8 mouse cellular contexts compared by ENCODE assay signal in genomic region chr12:110736641-110737040, GRCm38 (mm10). TPM values are rescaled to one million over a fixed set of nuclear protein-coding genes. Genes with fewer than 3 reads are reported as not detected.
A peak's percentile ranks its signal among the peaks of the same experiment; 100 is the strongest.
DNase-seq lines count a peak whose midpoint lies in the region; ATAC-seq lines count a peak whose summit lies in the region.

No protein-coding gene starts in this region.

- H3K27ac ChIP-seq in kidney, embryonic 16.5 days (ENCODE audit: low read length): no peak overlapping the region
- no peak overlapping the region for H3K27ac ChIP-seq in hindbrain, embryonic 12.5 days
- no peak overlapping the region for H3K27ac ChIP-seq in midbrain, embryonic 15.5 days

- H3K9ac ChIP-seq in kidney, embryonic 16.5 days (replicated peaks; ENCODE audit: low read length): no peak overlapping the region
- H3K9ac ChIP-seq in hindbrain, embryonic 12.5 days: no peak overlapping the region
- H3K9ac ChIP-seq in midbrain, embryonic 15.5 days: no peak overlapping the region

- no peak for DNase-seq in kidney, postnatal 25 days
- DNase-seq in MN1 (ENCODE audit: low spot score): peak; percentile 19
- DNase-seq in left cerebral cortex, postnatal 14 days (ENCODE audit: low spot score in 2 of 2): no peak
- no peak for DNase-seq in thymus, postnatal 36 days
- no peak for DNase-seq in lung, postnatal 25 days (ENCODE audit: low spot score)

- WGBS in kidney, embryonic 16.5 days: 4% methylated on average over 4 of the region's 4 CpGs
- 21% methylated on average over 4 of the region's 4 CpGs for WGBS in hindbrain, embryonic 12.5 days
- 18% methylated on average over 4 of the region's 4 CpGs for WGBS in midbrain, embryonic 15.5 days

- ATAC-seq in kidney, embryonic 16.5 days (ENCODE audit: low FRiP score, low TSS enrichment): no peak
- no peak for ATAC-seq in hindbrain, embryonic 12.5 days (ENCODE audit: low FRiP score)
- ATAC-seq in midbrain, embryonic 15.5 days (replicated peaks): no peak

- no peaks in the 10 kb centered on the region for H3K36me3 ChIP-seq in kidney, embryonic 16.5 days (ENCODE audit: insufficient read depth, low read length)
- H3K36me3 ChIP-seq in hindbrain, embryonic 12.5 days: no peaks in the 10 kb centered on the region
- no peaks in the 10 kb centered on the region for H3K36me3 ChIP-seq in midbrain, embryonic 15.5 days (replicated peaks)

- H3K9me3 ChIP-seq in kidney, embryonic 16.5 days (ENCODE audit: low read length): no peaks in the 10 kb centered on the region
- no peaks in the 10 kb centered on the region for H3K9me3 ChIP-seq in hindbrain, embryonic 12.5 days (replicated peaks)
- no peaks in the 10 kb centered on the region for H3K9me3 ChIP-seq in midbrain, embryonic 15.5 days

- H3K4me3 ChIP-seq in kidney, embryonic 16.5 days (ENCODE audit: low read length): peak overlapping the region; percentile 100
- H3K4me3 ChIP-seq in hindbrain, embryonic 12.5 days: peak overlapping the region; percentile 96
- peak overlapping the region; percentile 82 for H3K4me3 ChIP-seq in midbrain, embryonic 15.5 days

- intact Hi-C loops in left cerebral cortex, postnatal 14 days (cut with DNase I): loop anchor here (5.0 kb wide), 1 partner anchor 106 kb away; the partner anchor contains the start of gene Mok

- H3K27me3 ChIP-seq in kidney, embryonic 16.5 days (ENCODE audit: insufficient read depth, low read length): no peaks in the 10 kb centered on the region
- peaks cover 14% of the 10 kb centered on the region; the same call in 1 of the 2 replicates for H3K27me3 ChIP-seq in hindbrain, embryonic 12.5 days
- H3K27me3 ChIP-seq in midbrain, embryonic 15.5 days (replicated peaks): peaks cover 6% of the 10 kb centered on the region; the same call in 1 of the 2 replicates

- peak overlapping the region; percentile 87 for H3K4me2 ChIP-seq in kidney, embryonic 16.5 days (replicated peaks; ENCODE audit: low read depth, low read length)
- peak overlapping the region; percentile 86 for H3K4me2 ChIP-seq in hindbrain, embryonic 12.5 days (replicated peaks)
- peak overlapping the region; percentile 81 for H3K4me2 ChIP-seq in midbrain, embryonic 15.5 days

- peaks cover 20% of the 10 kb centered on the region for H3K4me1 ChIP-seq in kidney, embryonic 16.5 days (ENCODE audit: insufficient read depth, low read length)
- H3K4me1 ChIP-seq in hindbrain, embryonic 12.5 days: peaks cover 14% of the 10 kb centered on the region
- peaks cover 26% of the 10 kb centered on the region for H3K4me1 ChIP-seq in midbrain, embryonic 15.5 days

RNA-seq across cellular contexts. Expression of gene Wdr20, which starts 1.1 kb away (rescaled TPM):
- polyA plus RNA-seq in kidney, embryonic 16.5 days (2015; fragmentation: Nextera tagmentation; extraction: Ambion mirVana): 24.8 and 26.5 TPM in 2 replicates
- 31.3 and 32.9 TPM in 2 replicates for polyA plus RNA-seq in hindbrain, embryonic 12.5 days (2016; fragmentation: Nextera tagmentation; extraction: Ambion mirVana)
- polyA plus RNA-seq in midbrain, embryonic 15.5 days (2015; fragmentation: Nextera tagmentation; extraction: Ambion mirVana): 25.5 and 26.8 TPM in 2 replicates
- total RNA-seq in left cerebral cortex, postnatal 14 days (2021): 10 to 100 TPM; 37.5 to 41.7 TPM

RNA-seq across cellular contexts. Expression of gene Hsp90aa1, which starts 34.1 kb away (rescaled TPM):
- 843 and 919 TPM in 2 replicates for polyA plus RNA-seq in kidney, embryonic 16.5 days (2015; fragmentation: Nextera tagmentation; extraction: Ambion mirVana)
- 1,025 and 1,103 TPM in 2 replicates for polyA plus RNA-seq in hindbrain, embryonic 12.5 days (2016; fragmentation: Nextera tagmentation; extraction: Ambion mirVana)
- polyA plus RNA-seq in midbrain, embryonic 15.5 days (2015; fragmentation: Nextera tagmentation; extraction: Ambion mirVana): 1,449 and 1,477 TPM in 2 replicates
- total RNA-seq in left cerebral cortex, postnatal 14 days (2021): 100 to 1,000 TPM; 953 to 962 TPM

RNA-seq across cellular contexts. Expression of gene 1700001K19Rik, which starts 54.2 kb away (rescaled TPM):
- polyA plus RNA-seq in kidney, embryonic 16.5 days (2015; fragmentation: Nextera tagmentation; extraction: Ambion mirVana): not detected in 2 replicates
- polyA plus RNA-seq in hindbrain, embryonic 12.5 days (2016; fragmentation: Nextera tagmentation; extraction: Ambion mirVana): not detected in 2 replicates
- 0.31 TPM in 1 of 2 replicates, not detected in the other for polyA plus RNA-seq in midbrain, embryonic 15.5 days (2015; fragmentation: Nextera tagmentation; extraction: Ambion mirVana)
- total RNA-seq in left cerebral cortex, postnatal 14 days (2021): not detected
